8 mouse cellular contexts compared by ENCODE assay signal in the genomic region with DNA sequence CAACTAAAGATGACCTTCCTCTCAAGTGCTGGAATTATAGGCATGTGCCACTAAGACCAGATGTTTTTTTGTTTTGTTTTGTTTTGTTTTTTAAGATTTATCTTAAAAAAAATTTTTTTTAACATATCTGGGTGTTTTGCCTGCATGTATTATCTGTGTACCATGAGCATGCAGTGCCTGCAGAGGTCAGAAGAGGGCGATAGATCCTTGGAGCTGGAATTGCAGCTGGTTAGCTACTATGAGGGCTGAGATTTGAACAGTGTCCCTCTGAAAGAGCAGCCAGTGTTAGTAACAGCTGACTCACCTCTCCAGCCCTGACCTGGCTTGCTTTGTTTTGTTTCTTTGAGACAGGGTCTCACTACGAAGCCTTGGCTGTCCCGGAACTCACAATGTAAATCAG. TPM values are rescaled to one million over a fixed set of nuclear protein-coding genes. Genes with fewer than 3 reads are reported as not detected.
DNase-seq lines count a peak whose midpoint lies in the region; TF ChIP-seq lines count a peak whose summit lies in the region.
"Had no signal": no experiment of that assay in that cellular context is flagged by ENCODE, and none has a peak within 500 bp of the region (broad histone marks: within the 10 kb centered on the region; RNA-seq: fewer than 3 reads in every experiment).

No protein-coding gene starts in this region.

- in situ Hi-C loops in CH12.LX (cut with MboI; ENCODE audit: low pct_ligation_motif_present, low pct_unique_long_range_greater_than_20kb, low sequenced_read_pairs), result loop anchor here (5.0 kb wide), 2 partner anchors 34 to 36 kb away; no protein-coding TSS in a partner anchor

- no peak overlapping the region for H3K27ac ChIP-seq in layer of hippocampus, adult 2 months
- no peak overlapping the region for H3K27ac ChIP-seq in CH12.LX (ENCODE audit: insufficient read depth, low read depth)
- no peak overlapping the region for H3K27ac ChIP-seq in embryonic fibroblast, embryonic 13.5 days (ENCODE audit: insufficient read depth, low read length)
- no peak overlapping the region for H3K27ac ChIP-seq in limb, embryonic 10.5 days
- H3K27ac ChIP-seq: heart, embryonic 15.5 days had no signal

- WGBS in limb, embryonic 10.5 days, result 34% methylated on average over 3 of the region's 3 CpGs

- no peak for TF ChIP-seq EP300 in CH12.LX (IDR thresholded peaks at IDR 0.05; ENCODE audit: low read length)

- no peak overlapping the region for H3K9ac ChIP-seq in CH12.LX (ENCODE audit: insufficient read depth, low read depth)
- H3K9ac ChIP-seq: heart, embryonic 15.5 days had no signal

- H3K9me3 ChIP-seq in CH12.LX (replicated peaks; ENCODE audit: low read length), result no peaks in the 10 kb centered on the region
- H3K9me3 ChIP-seq in limb, embryonic 10.5 days (replicated peaks), result no peaks in the 10 kb centered on the region
- H3K9me3 ChIP-seq: heart, embryonic 15.5 days had no signal

- no peaks in the 10 kb centered on the region for H3K36me3 ChIP-seq in CH12.LX (replicated peaks in 1 of 2; ENCODE audit: control insufficient read depth in 1 of 2, insufficient read depth in 1 of 2, low read length in 1 of 2)
- H3K36me3 ChIP-seq in limb, embryonic 10.5 days, result no peaks in the 10 kb centered on the region
- H3K36me3 ChIP-seq: heart, embryonic 15.5 days had no signal

- no peak overlapping the region for H3K4me2 ChIP-seq in CH12.LX (ENCODE audit: insufficient read depth, low read depth, poor library complexity, severe bottlenecking)
- H3K4me2 ChIP-seq: heart, embryonic 15.5 days had no signal

- TF ChIP-seq CTCF in layer of hippocampus, adult 2 months (conservative IDR thresholded peaks at IDR 0.05), result peak; percentile 79
- peak; percentile 90 to 97 for TF ChIP-seq CTCF in CH12.LX (conservative IDR thresholded peaks at IDR 0.05 in 1 of 2, IDR thresholded peaks at IDR 0.05 in 1 of 2; ENCODE audit: low read depth in 2 of 2, low read length in 2 of 2)
- peak; percentile 60; the same call in 1 of the 2 replicates for TF ChIP-seq CTCF in embryonic fibroblast, embryonic 13.5 days (IDR thresholded peaks at IDR 0.05; ENCODE audit: borderline replicate concordance, insufficient read depth, low read length)

- peaks cover 10 to 16% of the 10 kb centered on the region in 2 experiments for H3K4me1 ChIP-seq in CH12.LX (ENCODE audit: control insufficient read depth in 1 of 2, insufficient read depth in 2 of 2)
- peaks cover 5% of the 10 kb centered on the region; the same call in 1 of the 2 replicates for H3K4me1 ChIP-seq in embryonic fibroblast, embryonic 13.5 days (ENCODE audit: control insufficient read depth, insufficient read depth, low read length)
- no peaks in the 10 kb centered on the region for H3K4me1 ChIP-seq in limb, embryonic 10.5 days
- H3K4me1 ChIP-seq: heart, embryonic 15.5 days had no signal

- H3K27me3 ChIP-seq in CH12.LX (replicated peaks), result peaks cover 16% of the 10 kb centered on the region
- H3K27me3 ChIP-seq in limb, embryonic 10.5 days (ENCODE audit: low read depth, poor library complexity, severe bottlenecking), result no peaks in the 10 kb centered on the region

- DNase-seq in layer of hippocampus, adult 2 months (ENCODE audit: low spot score in 2 of 2), result peak in 1 of 2 experiments; percentile 25
- no peak for DNase-seq in layer of hippocampus, adult 9-10 months (ENCODE audit: low spot score)
- DNase-seq in CH12.LX (ENCODE audit: extremely low read depth), result peak; percentile 86
- DNase-seq in T-cell, adult 2 months (ENCODE audit: low spot score), result peak; percentile 72
- peak; percentile 62 for DNase-seq in limb, embryonic 10.5 days (ENCODE audit: low spot score)
- peak; percentile 68 for DNase-seq in retina, postnatal 1 day

- dilution Hi-C loops in CH12.LX (cut with MboI; ENCODE audit: extremely low pct_ligation_motif_present, extremely low pct_unique_long_range_greater_than_20kb, low sequenced_read_pairs), result no loop called here

- TF ChIP-seq RAD21 in CH12.LX (IDR thresholded peaks at IDR 0.05; ENCODE audit: low read depth, low read length), result peak; percentile 96

- TF ChIP-seq POLR2A in CH12.LX (IDR thresholded peaks at IDR 0.05; ENCODE audit: low read depth, low read length), result no peak
- TF ChIP-seq POLR2A in embryonic fibroblast, embryonic 13.5 days (IDR thresholded peaks at IDR 0.05; ENCODE audit: low read depth, low read length), result no peak

- H3K79me2 ChIP-seq in CH12.LX (replicated peaks; ENCODE audit: control insufficient read depth, extremely low read depth, insufficient read depth, poor library complexity, severe bottlenecking), result no peaks in the 10 kb centered on the region

- H3K4me3 ChIP-seq in layer of hippocampus, adult 2 months, result no peak overlapping the region
- H3K4me3 ChIP-seq in CH12.LX (replicated peaks in 1 of 3; ENCODE audit: low read depth in 2 of 3, low read length in 2 of 3, poor library complexity in 1 of 3), result no peak overlapping the region
- no peak overlapping the region for H3K4me3 ChIP-seq in embryonic fibroblast, embryonic 13.5 days (ENCODE audit: insufficient read depth, low read length)
- no peak overlapping the region for H3K4me3 ChIP-seq in limb, embryonic 10.5 days
- H3K4me3 ChIP-seq: heart, embryonic 15.5 days had no signal

TF ChIP-seq in CH12.LX, 34 proteins besides CTCF, POLR2A, EP300 and RAD21 (continues in another document):
- TF ChIP-seq IRF4 (IDR thresholded peaks at IDR 0.05; ENCODE audit: low read depth, low read length), result peak; percentile 38; the same call in 1 of the 2 replicates
- TF ChIP-seq ZNF384 (IDR thresholded peaks at IDR 0.05; ENCODE audit: low read depth, low read length), result peak; percentile 74
- TF ChIP-seq MYC (IDR thresholded peaks at IDR 0.05; ENCODE audit: low read depth, low read length), result peak; percentile 57; the same call in 1 of the 2 replicates
- no peak for TF ChIP-seq KAT2A (IDR thresholded peaks at IDR 0.05; ENCODE audit: insufficient replicate concordance, low read length)
- peak; percentile 91 for TF ChIP-seq ZC3H11A (IDR thresholded peaks at IDR 0.05; ENCODE audit: low read depth, low read length)
- TF ChIP-seq ELF1 (IDR thresholded peaks at IDR 0.05; ENCODE audit: low read depth, low read length), result peak; percentile 15; the same call in 1 of the 2 replicates
- no peak for TF ChIP-seq NELFE (IDR thresholded peaks at IDR 0.05; ENCODE audit: low read depth, low read length)
- TF ChIP-seq UBTF (IDR thresholded peaks at IDR 0.05; ENCODE audit: low read depth, low read length), result no peak
- 0 out of 2 replicates have a peak, but pooled peaks have one; percentile 23 for TF ChIP-seq MAFK (IDR thresholded peaks at IDR 0.05; ENCODE audit: insufficient replicate concordance, low read length)
- 0 out of 2 replicates have a peak, but pooled peaks have one; percentile 48 for TF ChIP-seq TBP (conservative IDR thresholded peaks at IDR 0.05; ENCODE audit: low read depth, low read length)
- TF ChIP-seq USF2 (conservative IDR thresholded peaks at IDR 0.05; ENCODE audit: low read depth, low read length), result no peak
- TF ChIP-seq POLR2AphosphoS2 (IDR thresholded peaks at IDR 0.05; ENCODE audit: low read depth, low read length), result no peak
- no peak for TF ChIP-seq ETS1 (conservative IDR thresholded peaks at IDR 0.05; ENCODE audit: low read depth, low read length)
- TF ChIP-seq SMC3 (IDR thresholded peaks at IDR 0.05; ENCODE audit: low read depth, low read length), result peak; percentile 98
- TF ChIP-seq MAX (IDR thresholded peaks at IDR 0.05; ENCODE audit: low read length), result no peak
- TF ChIP-seq USF1 (IDR thresholded peaks at IDR 0.05; ENCODE audit: low read depth, low read length), result no peak
- 0 out of 2 replicates have a peak, but pooled peaks have one; percentile 23 for TF ChIP-seq TCF12 (IDR thresholded peaks at IDR 0.05; ENCODE audit: low read depth, low read length)
- TF ChIP-seq GABPA (IDR thresholded peaks at IDR 0.05; ENCODE audit: insufficient replicate concordance, low read depth, low read length), result no peak
- TF ChIP-seq BHLHE40 (IDR thresholded peaks at IDR 0.05; ENCODE audit: low read depth, low read length), result no peak
- TF ChIP-seq JUND (conservative IDR thresholded peaks at IDR 0.05; ENCODE audit: low read depth, low read length), result peak; percentile 54; the same call in 1 of the 2 replicates
- TF ChIP-seq SIN3A (IDR thresholded peaks at IDR 0.05; ENCODE audit: low read length), result peak; percentile 32; the same call in 1 of the 2 replicates
- TF ChIP-seq MXI1 (IDR thresholded peaks at IDR 0.05; ENCODE audit: low read depth, low read length), result no peak
- TF ChIP-seq PAX5 (IDR thresholded peaks at IDR 0.05; ENCODE audit: low read length), result no peak
- no peak for TF ChIP-seq RCOR1 (conservative IDR thresholded peaks at IDR 0.05; ENCODE audit: low read depth, low read length)
- TF ChIP-seq E2F4 (IDR thresholded peaks at IDR 0.05; ENCODE audit: insufficient replicate concordance, low read depth, low read length), result no peak
- TF ChIP-seq CHD2 (IDR thresholded peaks at IDR 0.05; ENCODE audit: low read length), result no peak

RNA-seq across cellular contexts. Expression of gene Plxdc1, which starts 49.5 kb away (rescaled TPM):
- total RNA-seq in layer of hippocampus, adult 2 months (2021), result 10 to 100 TPM in 1 of 2 experiments, 1 to 10 TPM in 1; 9.0 to 10.3 TPM
- total RNA-seq in CH12.LX (2012; rRNA removed) (0.04 and 0.08 TPM in 2 replicates), CH12.LX (2014; rRNA removed) (not detected in 2 replicates)
- polyA plus RNA-seq in CH12.LX (2012; ENCODE audit: insufficient read length, low read depth), result 0.16 TPM in 1 of 2 replicates, not detected in the other
- 0.68 and 0.86 TPM in 2 replicates for polyA plus RNA-seq in embryonic fibroblast, embryonic 13.5 days (2011; ENCODE audit: insufficient read length, low read depth, missing spikeins)
- not detected in 2 replicates for polyA plus RNA-seq in limb, embryonic 10.5 days (2016; fragmentation: Nextera tagmentation; extraction: Ambion mirVana)

RNA-seq across cellular contexts. Expression of gene Fbxo47, which starts 52.8 kb away (rescaled TPM):
- total RNA-seq in layer of hippocampus, adult 2 months (2021), result 1 to 10 TPM; 1.2 to 1.8 TPM
- 0.80 and 1.1 TPM in 2 replicates for total RNA-seq in CH12.LX (2012; rRNA removed)
- 2.1 and 3.0 TPM in 2 replicates for total RNA-seq in CH12.LX (2014; rRNA removed)
- 1.8 and 2.0 TPM in 2 replicates for polyA plus RNA-seq in CH12.LX (2012; ENCODE audit: insufficient read length, low read depth)
- polyA plus RNA-seq in embryonic fibroblast, embryonic 13.5 days (2011; ENCODE audit: insufficient read length, low read depth, missing spikeins), result 0.53 and 1.4 TPM in 2 replicates
- polyA plus RNA-seq in limb, embryonic 10.5 days (2016; fragmentation: Nextera tagmentation; extraction: Ambion mirVana), result 0.50 and 0.60 TPM in 2 replicates

RNA-seq across cellular contexts. Expression of gene Arl5c, which starts 59.2 kb away (rescaled TPM):
- 1 to 10 TPM; 1.4 to 1.7 TPM for total RNA-seq in layer of hippocampus, adult 2 months (2021)
- total RNA-seq in CH12.LX (2012; rRNA removed) (28.2 and 28.5 TPM in 2 replicates), CH12.LX (2014; rRNA removed) (32.2 and 33.1 TPM in 2 replicates)
- 36.1 and 45.5 TPM in 2 replicates for polyA plus RNA-seq in CH12.LX (2012; ENCODE audit: insufficient read length, low read depth)
- polyA plus RNA-seq in embryonic fibroblast, embryonic 13.5 days (2011; ENCODE audit: insufficient read length, low read depth, missing spikeins), result 2.2 and 3.8 TPM in 2 replicates
- 12.4 and 17.8 TPM in 2 replicates for polyA plus RNA-seq in limb, embryonic 10.5 days (2016; fragmentation: Nextera tagmentation; extraction: Ambion mirVana)
